Mouse (Mus musculus): ENCODE results near the gene Ccr4. TPM values are rescaled to one million over a fixed set of nuclear protein-coding genes. Genes with fewer than 3 reads are reported as not detected.

Gene Ccr4
- polyA plus RNA-seq, 1 experiment = 0.57 TPM

GRCm38 (mm10) chr9:114518812-114519477 lies 14.2 kb upstream of the Ccr4 start:
- 0 out of 2 replicates have a peak overlapping the region, but pooled peaks have one; percentile 4 for H3K9ac ChIP-seq (ENCODE audit: low read depth, poor library complexity, severe bottlenecking)
- no peak overlapping the region for H3K4me3 ChIP-seq (ENCODE audit: low read depth, low read length)
- H3K9me3 ChIP-seq (replicated peaks; ENCODE audit: control insufficient read depth, insufficient read depth, low read length, poor library complexity, severe bottlenecking) = no peaks in the 10 kb centered on the region
- H3K36me3 ChIP-seq (ENCODE audit: control insufficient read depth, insufficient read depth, low read length, poor library complexity, severe bottlenecking) = peaks cover 25% of the 10 kb centered on the region
- TF ChIP-seq EP300 (IDR thresholded peaks at IDR 0.05; ENCODE audit: insufficient read depth, low read depth, low read length) (no peak), POLR2A (IDR thresholded peaks at IDR 0.05; ENCODE audit: insufficient read depth, low read length) (no peak), CTCF (IDR thresholded peaks at IDR 0.05; ENCODE audit: low read depth, low read length) (peak; percentile 48)
- H3K4me1 ChIP-seq (ENCODE audit: control insufficient read depth, insufficient read depth, low read length) = peaks cover 4% of the 10 kb centered on the region
- peak overlapping the region; percentile 19; the same call in 1 of the 2 replicates for H3K27ac ChIP-seq (ENCODE audit: insufficient read depth, low read length)
- no peaks in the 10 kb centered on the region for H3K27me3 ChIP-seq (ENCODE audit: control insufficient read depth, insufficient read depth, low read length, poor library complexity, severe bottlenecking)

- H3K27ac ChIP-seq (ENCODE audit: insufficient read depth, low read length) = peak overlapping the region; percentile 91
- peaks cover 27% of the 10 kb centered on the region for H3K36me3 ChIP-seq (ENCODE audit: control insufficient read depth, insufficient read depth, low read length, poor library complexity, severe bottlenecking)
Measured at GRCm38 (mm10) chr9:114517924-114518497, 13.3 kb upstream of the Ccr4 start.

GRCm38 (mm10) chr9:114515364-114515763 lies 10.6 kb upstream of the Ccr4 start, which contains the start of gene C130032M10Rik:
Gene C130032M10Rik (plus strand): TSS chr9:114515697.
- peak within 1 kb of the TSS; percentile 91 for H3K27ac ChIP-seq (ENCODE audit: insufficient read depth, low read length)
- peak within 1 kb of the TSS; percentile 14 for H3K4me3 ChIP-seq (ENCODE audit: low read depth, low read length)
- H3K9ac ChIP-seq (ENCODE audit: low read depth, poor library complexity, severe bottlenecking) = peak within 1 kb of the TSS; percentile 4
- no peaks in the 10 kb centered on the region for H3K9me3 ChIP-seq (replicated peaks; ENCODE audit: control insufficient read depth, insufficient read depth, low read length, poor library complexity, severe bottlenecking)
- H3K4me1 ChIP-seq (ENCODE audit: control insufficient read depth, insufficient read depth, low read length) = peaks cover 8% of the 10 kb centered on the region
- no peaks in the 10 kb centered on the region for H3K27me3 ChIP-seq (ENCODE audit: control insufficient read depth, insufficient read depth, low read length, poor library complexity, severe bottlenecking)
- peaks cover 37% of the 10 kb centered on the region for H3K36me3 ChIP-seq (ENCODE audit: control insufficient read depth, insufficient read depth, low read length, poor library complexity, severe bottlenecking)
- no peak for TF ChIP-seq CTCF (IDR thresholded peaks at IDR 0.05; ENCODE audit: low read depth, low read length)

More at GRCm38 (mm10) chr9:114517924-114518497, 13.3 kb upstream of the Ccr4 start:
- no peaks in the 10 kb centered on the region for H3K27me3 ChIP-seq (ENCODE audit: control insufficient read depth, insufficient read depth, low read length, poor library complexity, severe bottlenecking)
- peaks cover 6% of the 10 kb centered on the region for H3K4me1 ChIP-seq (ENCODE audit: control insufficient read depth, insufficient read depth, low read length)
- H3K4me3 ChIP-seq (ENCODE audit: low read depth, low read length) = no peak overlapping the region
- H3K9me3 ChIP-seq (replicated peaks; ENCODE audit: control insufficient read depth, insufficient read depth, low read length, poor library complexity, severe bottlenecking) = no peaks in the 10 kb centered on the region
- H3K9ac ChIP-seq (ENCODE audit: low read depth, poor library complexity, severe bottlenecking) = no peak overlapping the region
- TF ChIP-seq CTCF (IDR thresholded peaks at IDR 0.05; ENCODE audit: low read depth, low read length) = no peak
- no peak for TF ChIP-seq POLR2A (IDR thresholded peaks at IDR 0.05; ENCODE audit: insufficient read depth, low read length)
- no peak for TF ChIP-seq EP300 (IDR thresholded peaks at IDR 0.05; ENCODE audit: insufficient read depth, low read depth, low read length)

- peaks cover 62% of the 10 kb centered on the region for H3K36me3 ChIP-seq (ENCODE audit: control insufficient read depth, insufficient read depth, low read length, poor library complexity, severe bottlenecking)
Measured at GRCm38 (mm10) chr9:114512831-114513230, 8.1 kb upstream of the Ccr4 start.

GRCm38 (mm10) chr9:114509785-114510184 lies 5.1 kb upstream of the Ccr4 start:
- Histone ChIP-seq H3K9ac (ENCODE audit: low read depth, poor library complexity, severe bottlenecking) (no peak overlapping the region), H3K9me3 (replicated peaks; ENCODE audit: control insufficient read depth, insufficient read depth, low read length, poor library complexity, severe bottlenecking) (no peaks in the 10 kb centered on the region), H3K27me3 (ENCODE audit: control insufficient read depth, insufficient read depth, low read length, poor library complexity, severe bottlenecking) (no peaks in the 10 kb centered on the region), H3K4me3 (ENCODE audit: low read depth, low read length) (no peak overlapping the region), H3K4me1 (ENCODE audit: control insufficient read depth, insufficient read depth, low read length) (peaks cover 6% of the 10 kb centered on the region), H3K27ac (ENCODE audit: insufficient read depth, low read length) (no peak overlapping the region), H3K36me3 (ENCODE audit: control insufficient read depth, insufficient read depth, low read length, poor library complexity, severe bottlenecking) (peaks cover 66% of the 10 kb centered on the region)
- TF ChIP-seq POLR2A (IDR thresholded peaks at IDR 0.05; ENCODE audit: insufficient read depth, low read length) (no peak), CTCF (IDR thresholded peaks at IDR 0.05; ENCODE audit: low read depth, low read length) (no peak), EP300 (IDR thresholded peaks at IDR 0.05; ENCODE audit: insufficient read depth, low read depth, low read length) (no peak)

More at GRCm38 (mm10) chr9:114512831-114513230, 8.1 kb upstream of the Ccr4 start:
- Histone ChIP-seq H3K9me3 (replicated peaks; ENCODE audit: control insufficient read depth, insufficient read depth, low read length, poor library complexity, severe bottlenecking) (no peaks in the 10 kb centered on the region), H3K9ac (ENCODE audit: low read depth, poor library complexity, severe bottlenecking) (no peak overlapping the region), H3K4me1 (ENCODE audit: control insufficient read depth, insufficient read depth, low read length) (peaks cover 8% of the 10 kb centered on the region), H3K27ac (ENCODE audit: insufficient read depth, low read length) (peak overlapping the region; percentile 17; the same call in 1 of the 2 replicates), H3K4me3 (ENCODE audit: low read depth, low read length) (no peak overlapping the region), H3K27me3 (ENCODE audit: control insufficient read depth, insufficient read depth, low read length, poor library complexity, severe bottlenecking) (no peaks in the 10 kb centered on the region)
- TF ChIP-seq CTCF (IDR thresholded peaks at IDR 0.05; ENCODE audit: low read depth, low read length) (no peak), POLR2A (IDR thresholded peaks at IDR 0.05; ENCODE audit: insufficient read depth, low read length) (no peak), EP300 (IDR thresholded peaks at IDR 0.05; ENCODE audit: insufficient read depth, low read depth, low read length) (no peak)

GRCm38 (mm10) chr9:114507421-114507820 lies 2.7 kb upstream of the Ccr4 start:
- Histone ChIP-seq H3K9me3 (replicated peaks; ENCODE audit: control insufficient read depth, insufficient read depth, low read length, poor library complexity, severe bottlenecking) (no peaks in the 10 kb centered on the region), H3K4me1 (ENCODE audit: control insufficient read depth, insufficient read depth, low read length) (no peaks in the 10 kb centered on the region), H3K9ac (ENCODE audit: low read depth, poor library complexity, severe bottlenecking) (no peak overlapping the region), H3K27me3 (ENCODE audit: control insufficient read depth, insufficient read depth, low read length, poor library complexity, severe bottlenecking) (no peaks in the 10 kb centered on the region), H3K36me3 (ENCODE audit: control insufficient read depth, insufficient read depth, low read length, poor library complexity, severe bottlenecking) (peaks cover 44% of the 10 kb centered on the region), H3K4me3 (ENCODE audit: low read depth, low read length) (no peak overlapping the region), H3K27ac (ENCODE audit: insufficient read depth, low read length) (peak overlapping the region; percentile 22; the same call in 1 of the 2 replicates)
- TF ChIP-seq EP300 (IDR thresholded peaks at IDR 0.05; ENCODE audit: insufficient read depth, low read depth, low read length) (no peak), POLR2A (IDR thresholded peaks at IDR 0.05; ENCODE audit: insufficient read depth, low read length) (no peak), CTCF (IDR thresholded peaks at IDR 0.05; ENCODE audit: low read depth, low read length) (no peak)
